Mouse (Mus musculus): ENCODE measurements around the gene Gm5134. TPM values are rescaled to one million over a fixed set of nuclear protein-coding genes. Genes with fewer than 3 reads are reported as not detected.

Gm5134 gene
- total RNA-seq, 2 experiments from 2014 or later, result not detected

DNA sequence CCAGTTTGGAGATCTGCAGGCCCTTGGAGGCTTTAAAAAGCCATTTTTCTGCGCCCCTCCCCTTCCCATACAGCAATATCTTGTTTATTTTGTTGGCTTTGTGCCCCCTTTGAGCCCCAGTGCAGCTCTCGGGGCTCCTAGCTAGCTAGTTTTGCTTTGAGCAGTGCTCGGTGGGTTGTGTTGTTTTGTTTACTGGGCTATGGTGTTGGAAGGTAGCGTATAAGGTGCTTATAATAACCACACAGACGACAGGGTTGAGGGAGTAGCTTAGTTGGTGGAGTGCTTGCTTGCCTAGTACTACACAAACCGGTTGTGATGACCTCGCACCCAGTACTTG, 78.8 kb downstream of the Gm5134 start:
- DNase-seq, result no peak

DNA sequence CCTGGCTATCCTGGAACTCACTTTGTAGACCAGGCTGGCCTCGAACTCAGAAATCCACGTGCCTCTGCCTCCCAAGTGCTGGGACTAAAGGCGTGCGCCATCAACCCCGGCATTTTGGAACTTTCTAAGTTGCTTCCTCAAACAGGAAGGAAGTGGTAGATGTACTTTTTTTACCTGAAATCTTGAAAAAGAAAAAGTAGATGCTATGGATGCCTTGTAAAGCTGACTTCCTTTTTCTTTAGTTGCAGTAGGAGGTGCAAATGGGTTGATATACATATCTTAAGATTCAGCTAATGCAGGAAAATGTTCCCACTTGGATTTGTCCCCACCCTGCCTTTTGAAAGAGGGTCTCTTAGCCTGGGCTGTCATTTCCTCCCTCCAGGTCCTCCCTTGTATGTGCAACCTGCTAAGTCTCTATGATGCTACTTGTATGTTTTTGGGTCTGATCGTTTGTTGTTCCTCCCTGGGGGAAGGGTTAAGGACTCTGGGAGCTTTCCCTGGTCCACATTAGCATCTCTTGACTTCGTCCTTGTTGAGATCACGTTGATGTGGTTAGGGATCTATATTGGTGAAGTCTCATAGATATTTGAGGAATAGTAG, 79.8 kb downstream of the Gm5134 start:
- DNase-seq, result no peak

DNA sequence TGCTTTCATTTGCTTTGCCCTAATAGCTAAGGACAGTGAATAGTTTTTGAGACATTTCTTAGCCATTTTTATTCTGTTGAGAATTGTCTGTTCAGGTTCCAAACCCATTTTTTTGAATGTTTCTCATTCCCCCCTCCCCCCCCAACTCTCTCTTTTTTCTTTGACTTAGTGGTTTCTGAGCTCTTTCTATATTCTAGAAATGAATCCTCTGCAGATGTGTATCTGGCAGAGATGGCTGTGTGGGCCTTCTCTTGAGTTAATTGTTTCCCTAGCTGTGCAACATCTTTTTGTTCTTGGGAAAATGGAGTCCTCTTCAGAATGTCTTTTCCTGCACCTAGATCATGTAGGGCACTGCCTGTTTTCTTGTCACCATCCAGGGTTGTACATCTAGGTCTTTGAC, 81.0 kb downstream of the Gm5134 start:
- no peak for DNase-seq

DNA sequence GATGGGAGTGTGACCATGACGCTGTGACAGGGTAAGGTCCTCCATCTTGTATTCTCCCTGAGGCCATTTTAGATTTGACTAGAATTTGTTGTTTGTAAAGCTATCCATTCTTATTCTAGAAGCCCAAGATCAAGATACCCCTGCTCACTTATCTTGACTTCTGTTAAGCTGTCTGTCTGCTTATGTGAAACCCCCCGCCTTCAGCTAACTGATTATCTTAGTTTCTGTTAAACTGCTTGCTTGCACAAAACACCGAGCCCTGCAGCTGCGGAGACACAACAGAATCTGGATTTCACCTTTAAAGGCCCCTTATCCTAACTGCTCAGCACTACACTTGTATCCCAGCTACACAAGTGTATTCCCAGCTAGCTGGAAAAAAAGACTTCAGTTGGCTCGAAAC, 82.6 kb downstream of the Gm5134 start:
- DNase-seq, result no peak

- DNase-seq, result no peak
Measured at GRCm38 (mm10) chr10:76045343-76045742, 91.0 kb downstream of the Gm5134 start.

DNA sequence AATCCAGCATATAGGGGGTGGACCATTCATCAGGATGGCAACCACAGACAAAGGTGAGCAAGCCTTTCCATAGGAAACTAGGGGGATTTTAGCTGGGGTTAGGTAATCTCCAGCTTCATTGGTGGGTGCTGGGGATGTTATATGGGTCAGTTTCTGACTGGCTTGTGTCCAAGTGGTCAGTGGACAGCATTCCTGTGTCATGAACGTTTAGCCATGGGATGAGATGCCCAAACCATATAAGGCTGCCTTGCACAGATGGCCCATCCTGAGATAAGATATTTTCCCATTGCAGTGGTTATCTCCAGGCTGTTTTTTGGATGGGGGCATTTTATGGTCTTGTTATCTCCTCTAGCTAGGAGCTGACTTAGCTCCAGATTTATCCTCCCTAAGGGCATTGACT, 92.4 kb downstream of the Gm5134 start:
- no peak for DNase-seq

DNA sequence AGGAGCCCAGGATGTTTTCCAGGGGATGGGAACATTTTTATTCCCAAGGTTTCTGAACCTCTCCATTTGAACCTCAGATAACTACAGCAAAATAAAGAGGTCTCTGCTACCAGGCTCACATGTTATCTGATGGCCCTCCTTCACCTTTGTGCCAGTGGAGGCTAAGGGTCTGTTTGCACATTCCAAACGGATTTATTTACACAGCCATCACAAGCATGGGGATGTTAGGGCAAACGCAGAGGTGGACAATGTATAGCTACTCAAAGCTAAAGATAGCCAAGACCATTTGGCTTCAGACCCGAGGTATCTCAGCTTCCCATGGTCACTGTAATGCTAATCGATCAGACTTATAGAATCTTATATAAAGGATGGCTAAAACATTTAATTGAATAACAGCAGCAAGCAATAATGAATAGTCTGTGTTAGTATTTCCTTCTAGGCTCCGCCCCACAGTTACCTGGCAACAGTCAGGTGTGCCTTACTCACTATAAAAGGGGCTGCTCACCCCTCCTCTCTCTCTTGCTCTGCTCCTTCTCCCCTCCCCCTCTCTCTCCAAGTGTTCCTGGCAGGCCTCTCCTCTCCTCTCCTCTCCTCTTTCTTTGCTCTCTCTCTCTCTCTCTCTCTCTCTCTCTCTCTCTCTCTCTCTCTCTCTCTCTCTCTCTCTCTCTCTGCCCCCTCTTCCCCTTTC, 93.0 kb downstream of the Gm5134 start:
- DNase-seq, result no peak

DNA sequence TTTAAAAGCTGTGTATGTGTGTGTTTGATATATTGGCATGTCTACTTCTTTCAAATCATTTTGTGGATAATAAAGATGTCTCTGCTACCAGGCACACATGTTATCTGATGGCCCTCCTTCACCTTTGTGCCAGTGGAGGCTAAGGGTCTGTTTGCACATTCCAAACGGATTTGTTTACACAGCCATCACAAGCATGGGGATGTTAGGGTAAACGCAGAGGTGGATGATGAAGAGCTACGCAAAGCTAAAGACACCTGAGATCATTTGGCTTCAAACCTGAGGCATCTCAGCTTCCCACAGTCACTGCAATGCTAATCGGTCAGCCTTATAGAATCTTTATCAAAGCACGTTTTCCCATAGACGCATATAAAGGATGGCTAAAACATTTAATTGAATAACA, 94.7 kb downstream of the Gm5134 start:
- DNase-seq, result no peak

DNA sequence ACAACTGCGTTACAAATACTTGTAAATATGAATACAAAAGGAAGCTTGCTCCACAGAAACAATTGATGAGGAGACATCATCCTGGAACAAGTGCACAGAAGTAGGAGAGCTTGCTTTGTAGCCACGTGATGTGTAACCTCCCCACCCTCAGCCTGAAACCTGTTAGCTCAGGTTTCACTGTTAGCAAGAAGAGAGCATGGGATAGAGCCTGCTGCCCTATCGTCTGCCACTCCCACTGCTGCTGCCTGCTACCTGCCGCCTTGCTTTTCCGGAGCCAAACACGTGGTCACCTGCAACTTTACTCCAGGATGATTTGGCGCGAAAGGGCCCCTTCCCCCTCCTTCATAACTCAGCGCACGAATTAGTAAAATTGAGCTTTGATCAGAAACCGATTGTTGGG, 97.5 kb downstream of the Gm5134 start:
- DNase-seq, result no peak

Small RNA genes within 50 kb of the gene (microRNA-seq; reads per million reads assigned to microRNA genes)
- not detected for gene Mir6409

Other genes starting within 250 kb of the Gm5134 start
- 10 to 100 TPM; 32.9 to 35.1 TPM for gene Cabin1, start 190.2 kb upstream of the Gm5134 start, total RNA-seq (2021)
- 100 to 1,000 TPM; 107 to 161 TPM for gene Ddt, start 181.1 kb upstream of the Gm5134 start, total RNA-seq (2021)
- gene Gm20441, start 173.6 kb upstream of the Gm5134 start, total RNA-seq (2021), result under 1 TPM in 1 of 2 experiments, not detected in 1; 0.53 TPM
- gene Gstt3, start 173.1 kb upstream of the Gm5134 start, total RNA-seq (2021), result 10 to 100 TPM; 14.9 to 28.7 TPM
- gene Gstt1, start 155.9 kb upstream of the Gm5134 start, total RNA-seq (2021), result 10 to 100 TPM; 37.6 to 47.8 TPM
- gene Gstt4, start 132.0 kb upstream of the Gm5134 start, total RNA-seq (2021), result not detected
- gene Gstt2, start 117.1 kb upstream of the Gm5134 start, total RNA-seq (2021), result 10 to 100 TPM; 30.0 to 32.0 TPM
- 100 to 1,000 TPM; 313 to 319 TPM for gene Mif, start 94.3 kb upstream of the Gm5134 start, total RNA-seq (2021)
- gene Derl3, start 61.1 kb upstream of the Gm5134 start, total RNA-seq (2021), result 1 to 10 TPM in 1 of 2 experiments, under 1 TPM in 1; 0.93 to 2.8 TPM
- 10 to 100 TPM; 77.5 to 89.1 TPM for gene Smarcb1, start 32.9 kb upstream of the Gm5134 start, total RNA-seq (2021)
- 1,000 to 10,000 TPM; 1,047 to 1,196 TPM for gene Chchd10, start 21.4 kb upstream of the Gm5134 start, total RNA-seq (2021)
- 10 to 100 TPM in 1 of 2 experiments, 1 to 10 TPM in 1; 8.6 to 10.1 TPM for gene Mmp11, start 18.0 kb upstream of the Gm5134 start, total RNA-seq (2021)
- gene Gm867, start 13.8 kb upstream of the Gm5134 start, total RNA-seq (2021), result 1 to 10 TPM in 1 of 2 experiments, under 1 TPM in 1; 0.83 to 2.3 TPM
- not detected for gene Vpreb3, start 11.5 kb upstream of the Gm5134 start, total RNA-seq (2021)
- gene Zfp280b, start 78.1 kb downstream of the Gm5134 start, total RNA-seq (2021), result 1 to 10 TPM; 8.5 to 8.8 TPM
- not detected for gene Slc5a4b, start 156.4 kb downstream of the Gm5134 start, total RNA-seq (2021)
- gene Slc5a4a, start 192.9 kb downstream of the Gm5134 start, total RNA-seq (2021), result not detected